Mouse (Mus musculus) heart, embryonic 15.5 days (tissue): ENCODE results near the gene Med4. TPM values are rescaled to one million over a fixed set of nuclear protein-coding genes. Genes with fewer than 3 reads are reported as not detected.
A peak's percentile ranks its signal among the peaks of the same experiment; 100 is the strongest.

ENCODE experiments used
- ATAC-seq: fragments of 200-750 bp; cut with Nextera tagmentation; replicated peaks from 2 replicates; pipeline ENCODE4 v1.8.0; 2017; ENCODE audit warnings: low read depth, moderate TSS enrichment; ENCODE audit not compliant: insufficient number of reproducible peaks, insufficient read depth, low FRiP score
- H3K27ac ChIP-seq: fragments of 300-500 bp; sonication (generic); 2 replicates; pipeline ENCODE4 v1.5.1; 2015; ENCODE audit warnings: mild to moderate bottlenecking, inconsistent platforms
- H3K27me3 ChIP-seq: fragments of 300-500 bp; sonication (generic); 2 replicates; pipeline ENCODE4 v1.6.1; 2015; ENCODE audit warnings: inconsistent platforms
- H3K36me3 ChIP-seq: fragments of 300-500 bp; sonication (generic); 2 replicates; pipeline ENCODE4 v1.6.1; 2015; ENCODE audit warnings: mild to moderate bottlenecking, inconsistent platforms
- H3K4me1 ChIP-seq: fragments of 300-500 bp; sonication (generic); replicated peaks from 2 replicates; pipeline ENCODE4 v1.6.1; 2015; ENCODE audit warnings: inconsistent platforms
- H3K4me2 ChIP-seq: fragments of 300-500 bp; sonication (generic); 2 replicates; pipeline ENCODE4 v1.6.1; 2015; ENCODE audit warnings: inconsistent platforms, mild to moderate bottlenecking, moderate library complexity
- H3K4me3 ChIP-seq: fragments of 300-500 bp; sonication (generic); 2 replicates; pipeline ENCODE4 v1.5.1; 2015; ENCODE audit warnings: mild to moderate bottlenecking, inconsistent platforms
- H3K9ac ChIP-seq: fragments of 300-500 bp; sonication (generic); 2 replicates; pipeline ENCODE4 v1.6.1; 2015; ENCODE audit warnings: mild to moderate bottlenecking, inconsistent platforms
- H3K9me3 ChIP-seq: fragments of 300-500 bp; sonication (generic); replicated peaks from 2 replicates; pipeline ENCODE4 v1.6.1; 2016; ENCODE audit warnings: inconsistent platforms
- WGBS: fragments of 180-500 bp; shearing (Covaris S2); methylation state at CpG from one replicate; pipeline ENCODE4 v1.1.7; 2015; ENCODE audit warnings: mixed read lengths; 5-methylcytosine and 5-hydroxymethylcytosine counted together
- polyA plus RNA-seq: library from polyadenylated mRNA; unstranded; fragments of >200 nt; fragmentation: Nextera tagmentation; extraction: Ambion mirVana; gene quantifications from 2 replicates; pipeline ENCODE4 v1.2.1, GENCODE M21; 2015

The Med4 gene
- 48.4 and 51.6 TPM in 2 replicates for polyA plus RNA-seq

DNA sequence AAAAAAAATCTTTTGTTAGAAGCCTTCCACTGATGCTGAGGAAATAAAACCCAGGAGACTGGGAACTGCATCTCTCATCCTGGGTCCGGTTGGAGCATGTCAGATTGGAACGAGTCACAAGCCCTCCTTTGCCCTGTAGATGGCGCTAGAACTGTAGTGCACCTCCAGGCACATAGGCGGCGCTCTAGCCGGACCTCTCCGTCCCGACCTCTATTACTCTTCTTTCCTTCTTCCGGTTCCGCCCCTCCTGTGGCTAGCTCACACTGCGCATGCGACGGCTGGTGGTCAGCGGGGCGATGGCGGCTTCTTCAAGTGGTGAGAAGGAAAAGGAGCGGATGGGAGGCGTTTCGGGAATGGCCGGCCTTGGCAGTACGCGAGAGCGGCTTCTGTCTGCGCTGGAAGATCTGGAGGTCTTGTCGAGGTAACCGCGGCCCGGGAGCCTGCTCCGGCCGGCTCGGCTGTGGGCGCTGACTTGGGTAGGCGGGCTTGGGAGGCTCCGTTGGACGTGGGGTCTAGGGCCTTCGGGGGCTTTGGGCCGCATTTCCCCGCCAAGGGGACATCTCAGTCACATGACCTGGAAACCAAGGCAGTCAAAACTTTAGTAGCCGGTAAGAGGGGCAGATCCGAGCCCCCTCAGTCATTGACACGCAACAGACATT, at the start of gene Med4:
Gene Med4, plus strand, starts transcription at position 261 of the 659 bp plus-strand sequence.
- no peaks in the 10 kb centered on the region for H3K9me3 ChIP-seq
- H3K4me2 ChIP-seq: peak within 1 kb of the TSS; percentile 88
- peak within 1 kb of the TSS; percentile 80 for H3K9ac ChIP-seq
- WGBS: under 1% methylated on average over 41 of the region's 41 CpGs
- H3K27ac ChIP-seq: peak within 1 kb of the TSS; percentile 17; the same call in 1 of the 2 replicates
- H3K4me1 ChIP-seq: peaks cover 17% of the 10 kb centered on the region
- peaks cover 7% of the 10 kb centered on the region for H3K36me3 ChIP-seq
- no peaks in the 10 kb centered on the region for H3K27me3 ChIP-seq
- H3K4me3 ChIP-seq: peak within 1 kb of the TSS; percentile 72
- ATAC-seq: peak; percentile 88

DNA sequence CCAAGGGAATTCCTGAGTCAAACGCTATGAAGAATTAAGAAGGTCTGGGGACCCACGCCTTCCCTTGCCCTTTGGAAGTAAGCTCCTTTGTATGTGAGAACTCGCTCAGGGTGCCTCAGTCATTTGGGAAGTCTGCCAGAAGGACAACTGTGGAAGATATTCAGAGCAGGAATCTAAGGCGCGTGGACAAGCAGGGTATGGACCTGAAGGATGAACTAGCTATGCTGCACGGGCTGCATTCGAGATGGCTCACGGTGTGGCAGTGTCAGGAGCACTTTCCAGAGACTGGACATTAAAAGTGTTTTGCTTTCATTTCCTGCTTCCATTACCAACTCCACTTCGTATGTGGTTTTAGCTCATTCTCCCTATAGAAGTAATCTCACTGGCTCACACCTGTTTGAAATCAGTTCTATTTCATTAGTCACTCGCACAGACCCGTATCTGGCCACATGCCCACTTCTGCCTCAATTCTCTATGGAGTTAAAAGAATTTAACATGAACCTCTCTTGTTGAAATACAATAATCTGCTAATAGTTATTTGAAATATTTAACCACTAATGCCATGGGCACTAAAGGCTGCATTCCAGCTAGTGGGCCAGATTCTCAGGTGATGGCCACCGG, 49.2 kb upstream of the Med4 start:
- WGBS: 68% methylated on average over 12 of the region's 12 CpGs
- Histone ChIP-seq H3K27me3 (no peaks in the 10 kb centered on the region), H3K9me3 (no peaks in the 10 kb centered on the region), H3K9ac (no peak overlapping the region), H3K27ac (no peak overlapping the region), H3K4me2 (no peak overlapping the region), H3K36me3 (no peaks in the 10 kb centered on the region), H3K4me3 (no peak overlapping the region), H3K4me1 (0 out of 2 replicates have a peak, but pooled peaks cover 3% of the 10 kb centered on the region)
- no peak for ATAC-seq

DNA sequence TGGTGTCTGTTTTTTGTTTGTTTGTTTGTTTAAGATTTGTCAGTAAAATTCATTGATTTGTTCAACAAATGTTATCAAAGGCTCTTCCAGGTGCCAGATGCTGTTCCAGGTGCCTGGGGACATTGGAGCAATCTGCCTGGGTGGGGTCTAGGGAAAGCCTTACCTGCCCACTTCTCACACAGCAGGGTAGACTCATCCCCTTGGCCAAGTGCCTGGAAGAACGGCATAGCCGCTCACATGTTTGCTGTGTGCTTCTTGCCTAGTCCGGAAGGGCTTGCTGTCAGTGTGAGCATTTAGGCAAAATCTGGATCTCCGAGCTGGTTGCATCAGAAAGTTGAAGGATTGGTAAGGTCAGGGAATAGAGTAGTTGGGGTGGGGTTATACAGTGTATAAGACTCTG, 47.6 kb upstream of the Med4 start:
- H3K4me3 ChIP-seq: no peak overlapping the region
- no peaks in the 10 kb centered on the region for H3K9me3 ChIP-seq
- no peaks in the 10 kb centered on the region for H3K27me3 ChIP-seq
- H3K4me2 ChIP-seq: no peak overlapping the region
- no peak overlapping the region for H3K9ac ChIP-seq
- 0 out of 2 replicates have a peak, but pooled peaks cover 3% of the 10 kb centered on the region for H3K4me1 ChIP-seq
- 78% methylated on average over 4 of the region's 4 CpGs for WGBS
- H3K36me3 ChIP-seq: no peaks in the 10 kb centered on the region
- H3K27ac ChIP-seq: no peak overlapping the region
- ATAC-seq: no peak

DNA sequence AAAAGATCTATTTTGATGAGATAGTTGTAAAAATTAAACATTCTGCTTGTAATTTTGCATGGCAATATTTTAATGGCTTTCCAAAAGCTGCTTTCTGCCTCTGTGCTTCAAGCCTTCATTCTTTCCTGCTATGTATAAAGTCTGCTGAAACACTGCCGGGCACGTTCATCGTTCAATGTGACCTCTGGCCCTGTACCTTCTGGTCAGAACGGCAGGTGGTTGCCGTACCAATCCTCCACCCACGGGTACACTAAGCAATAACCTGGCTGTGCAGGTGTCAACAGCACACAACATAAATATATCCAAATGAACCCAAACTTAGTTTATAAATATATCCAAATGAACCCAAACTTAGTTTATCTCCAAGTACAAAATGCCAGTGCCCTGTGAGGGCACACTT, 42.1 kb upstream of the Med4 start:
- Histone ChIP-seq H3K4me2 (no peak overlapping the region), H3K4me1 (no peaks in the 10 kb centered on the region), H3K27ac (no peak overlapping the region), H3K9me3 (no peaks in the 10 kb centered on the region), H3K36me3 (no peaks in the 10 kb centered on the region), H3K4me3 (no peak overlapping the region), H3K27me3 (no peaks in the 10 kb centered on the region), H3K9ac (no peak overlapping the region)
- 76% methylated on average over 6 of the region's 6 CpGs for WGBS
- no peak for ATAC-seq

DNA sequence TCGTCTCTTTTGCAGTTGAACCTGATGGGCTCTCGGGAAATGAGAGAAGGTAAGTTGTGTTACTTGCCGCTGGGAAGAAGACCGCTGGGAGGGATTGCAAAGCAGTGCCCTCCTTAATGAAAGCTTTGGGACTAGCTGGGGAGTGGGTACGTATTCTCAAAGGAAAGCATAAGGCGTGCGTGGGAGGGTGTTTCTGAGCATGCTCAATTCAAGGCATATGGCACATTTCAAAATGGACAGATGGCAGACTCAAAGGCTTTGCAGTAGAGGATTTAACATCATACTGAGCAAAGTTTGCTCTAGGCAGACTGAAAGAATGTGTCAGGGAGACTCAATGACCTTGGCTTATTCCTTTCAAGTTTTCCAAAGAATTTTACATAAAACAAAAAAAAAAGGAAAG, 40.3 kb upstream of the Med4 start:
- Histone ChIP-seq H3K4me1 (peaks cover 6% of the 10 kb centered on the region), H3K9ac (no peak overlapping the region), H3K27me3 (no peaks in the 10 kb centered on the region), H3K4me3 (no peak overlapping the region), H3K4me2 (no peak overlapping the region), H3K27ac (no peak overlapping the region), H3K9me3 (no peaks in the 10 kb centered on the region), H3K36me3 (no peaks in the 10 kb centered on the region)
- ATAC-seq: no peak
- WGBS: 80% methylated on average over 7 of the region's 7 CpGs

DNA sequence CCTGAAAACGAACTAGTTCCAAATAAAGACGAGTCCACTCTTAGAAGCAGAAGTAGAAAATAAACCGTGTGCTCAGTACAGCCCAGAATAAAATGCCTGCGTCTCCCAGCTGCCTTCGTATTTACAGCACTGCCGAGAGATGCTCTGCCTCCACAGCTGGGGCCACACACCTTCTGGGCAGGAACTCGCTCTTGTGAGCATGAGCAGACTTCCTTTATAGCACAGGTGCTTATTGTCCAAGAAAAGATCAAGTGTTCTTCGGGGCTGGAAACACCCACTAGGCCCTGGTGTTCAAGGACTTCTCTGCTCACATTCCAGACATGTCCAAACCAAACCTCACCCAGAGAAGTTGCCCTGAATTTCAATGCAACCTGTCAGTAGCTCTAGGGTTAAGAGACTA, 39.2 kb upstream of the Med4 start:
- no peak for ATAC-seq
- no peak overlapping the region for H3K9ac ChIP-seq
- WGBS: 61% methylated on average over 8 of the region's 8 CpGs
- no peak overlapping the region for H3K4me3 ChIP-seq
- H3K27me3 ChIP-seq: no peaks in the 10 kb centered on the region
- H3K27ac ChIP-seq: no peak overlapping the region
- H3K9me3 ChIP-seq: no peaks in the 10 kb centered on the region
- no peak overlapping the region for H3K4me2 ChIP-seq
- H3K36me3 ChIP-seq: no peaks in the 10 kb centered on the region
- peaks cover 15% of the 10 kb centered on the region for H3K4me1 ChIP-seq

DNA sequence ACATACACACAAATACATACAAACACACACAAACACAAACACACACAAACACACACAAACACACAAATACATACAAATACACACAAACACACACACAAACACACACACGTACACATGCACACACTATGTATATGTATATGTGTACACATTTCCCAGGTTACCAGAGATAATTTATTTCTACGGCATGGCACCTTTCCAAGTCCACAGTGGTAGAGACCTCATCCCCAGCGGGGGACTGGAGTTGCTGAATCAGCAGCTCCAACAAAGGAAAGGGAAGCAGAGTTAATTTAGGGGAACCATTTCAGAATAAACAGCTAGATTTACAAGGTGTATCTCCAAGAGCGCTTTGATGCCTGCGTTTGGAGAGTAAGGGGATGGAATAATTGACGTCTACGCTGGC, 37.6 kb upstream of the Med4 start:
- no peak overlapping the region for H3K27ac ChIP-seq
- H3K4me3 ChIP-seq: no peak overlapping the region
- 68% methylated on average over 7 of the region's 7 CpGs for WGBS
- peaks cover 15% of the 10 kb centered on the region for H3K4me1 ChIP-seq
- H3K4me2 ChIP-seq: no peak overlapping the region
- H3K27me3 ChIP-seq: no peaks in the 10 kb centered on the region
- ATAC-seq: no peak
- H3K36me3 ChIP-seq: no peaks in the 10 kb centered on the region
- H3K9me3 ChIP-seq: no peaks in the 10 kb centered on the region
- H3K9ac ChIP-seq: no peak overlapping the region

DNA sequence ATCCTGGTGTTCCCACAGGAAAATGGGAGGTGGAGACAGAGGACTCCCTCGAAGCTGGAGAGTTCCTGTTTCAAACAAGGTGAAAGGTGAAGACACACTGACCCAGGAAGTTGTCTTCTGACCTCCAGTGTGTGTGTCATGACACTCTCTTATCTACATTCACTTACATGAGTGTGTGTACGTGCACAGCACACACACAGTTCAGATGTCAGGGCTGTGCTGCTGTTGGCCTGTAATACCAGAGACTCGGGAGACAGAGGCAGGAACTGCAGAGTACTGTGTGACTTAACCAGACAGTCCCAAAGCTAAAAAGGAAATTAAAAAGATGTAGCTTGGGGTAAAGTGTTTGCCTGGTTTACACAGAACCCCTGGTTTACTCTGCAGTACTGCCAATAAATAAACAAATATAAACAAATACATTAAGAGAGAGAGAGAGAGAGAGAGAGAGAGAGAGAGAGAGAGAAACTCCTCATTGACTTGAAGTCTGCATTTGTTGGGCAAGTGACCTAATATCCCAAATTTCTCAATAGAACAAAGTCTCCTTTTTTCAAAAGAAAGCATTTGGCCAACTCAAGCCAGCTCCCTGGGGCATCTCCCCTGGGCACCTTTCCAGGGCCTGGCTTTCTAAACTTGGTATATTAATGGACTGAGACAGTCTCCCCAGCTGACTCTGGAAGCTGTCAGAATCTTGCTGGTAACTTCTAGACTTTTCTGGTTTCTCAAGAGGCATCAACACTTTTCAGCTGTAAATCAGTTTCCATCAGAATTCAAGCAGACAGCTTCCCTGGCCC, 36.0 kb upstream of the Med4 start:
- 38% methylated on average over 3 of the region's 3 CpGs for WGBS
- Histone ChIP-seq H3K9ac (no peak overlapping the region), H3K36me3 (no peaks in the 10 kb centered on the region), H3K4me2 (0 out of 2 replicates have a peak overlapping the region, but pooled peaks have one; percentile 19), H3K27me3 (no peaks in the 10 kb centered on the region), H3K27ac (peak overlapping the region; percentile 49), H3K4me3 (no peak overlapping the region), H3K9me3 (no peaks in the 10 kb centered on the region), H3K4me1 (peaks cover 15% of the 10 kb centered on the region)
- ATAC-seq: no peak

DNA sequence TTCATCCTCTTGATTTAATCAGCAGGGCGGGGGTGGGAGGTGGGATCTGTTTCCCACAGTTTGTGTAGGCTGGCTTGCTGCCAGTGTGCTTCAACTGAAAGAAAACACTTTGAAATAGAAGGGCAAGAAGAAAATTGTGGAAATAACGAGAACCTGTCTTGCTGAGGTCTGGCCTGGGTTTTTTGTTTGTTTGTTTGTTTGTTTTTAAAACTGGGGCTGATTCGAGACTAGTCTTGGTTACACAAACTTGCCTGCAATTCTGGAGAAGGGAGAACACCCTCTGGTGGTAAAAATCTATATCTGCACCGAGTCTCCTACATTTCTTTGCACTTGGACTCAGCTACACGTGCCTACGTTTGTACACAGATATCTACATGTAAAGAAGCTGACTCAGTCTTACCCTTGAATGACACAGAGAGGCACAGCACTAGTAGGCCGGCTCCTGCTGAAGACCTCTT, 35.2 kb upstream of the Med4 start:
- Histone ChIP-seq H3K36me3 (no peaks in the 10 kb centered on the region), H3K4me3 (no peak overlapping the region; the same call in 1 of the 2 replicates), H3K9ac (no peak overlapping the region), H3K4me2 (peak overlapping the region; percentile 19; the same call in 1 of the 2 replicates), H3K4me1 (peaks cover 15% of the 10 kb centered on the region), H3K27me3 (no peaks in the 10 kb centered on the region), H3K9me3 (no peaks in the 10 kb centered on the region), H3K27ac (peak overlapping the region; percentile 49)
- no peak for ATAC-seq
- WGBS: 12% methylated on average over 7 of the region's 7 CpGs

DNA sequence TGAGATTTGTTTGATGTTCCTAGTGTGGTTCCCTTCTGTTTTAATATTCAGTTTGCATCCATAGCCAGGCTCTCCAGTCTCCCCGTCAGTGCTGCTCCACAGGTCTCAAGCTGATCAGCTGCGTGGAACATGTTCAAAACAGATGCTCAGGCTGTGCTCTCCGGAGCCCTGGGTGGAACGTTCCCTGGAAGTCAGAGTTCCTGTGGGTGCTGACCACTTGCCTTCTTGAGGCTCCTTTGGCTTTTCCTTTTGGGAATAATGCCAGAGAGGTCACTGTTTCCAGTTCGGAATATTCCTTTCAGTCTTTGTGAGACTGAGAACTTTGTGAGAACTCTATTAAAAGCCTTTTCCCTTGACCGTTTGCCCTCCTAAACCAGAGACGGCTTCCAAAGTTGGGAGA, 34.3 kb upstream of the Med4 start:
- H3K27me3 ChIP-seq: no peaks in the 10 kb centered on the region
- peaks cover 15% of the 10 kb centered on the region for H3K4me1 ChIP-seq
- H3K9me3 ChIP-seq: no peaks in the 10 kb centered on the region
- ATAC-seq: no peak
- H3K36me3 ChIP-seq: no peaks in the 10 kb centered on the region
- no peak overlapping the region for H3K9ac ChIP-seq
- no peak overlapping the region for H3K4me2 ChIP-seq
- no peak overlapping the region for H3K4me3 ChIP-seq
- H3K27ac ChIP-seq: no peak overlapping the region
- whole genome bisulfite sequencing: 58% methylated on average over 7 of the region's 7 CpGs

DNA sequence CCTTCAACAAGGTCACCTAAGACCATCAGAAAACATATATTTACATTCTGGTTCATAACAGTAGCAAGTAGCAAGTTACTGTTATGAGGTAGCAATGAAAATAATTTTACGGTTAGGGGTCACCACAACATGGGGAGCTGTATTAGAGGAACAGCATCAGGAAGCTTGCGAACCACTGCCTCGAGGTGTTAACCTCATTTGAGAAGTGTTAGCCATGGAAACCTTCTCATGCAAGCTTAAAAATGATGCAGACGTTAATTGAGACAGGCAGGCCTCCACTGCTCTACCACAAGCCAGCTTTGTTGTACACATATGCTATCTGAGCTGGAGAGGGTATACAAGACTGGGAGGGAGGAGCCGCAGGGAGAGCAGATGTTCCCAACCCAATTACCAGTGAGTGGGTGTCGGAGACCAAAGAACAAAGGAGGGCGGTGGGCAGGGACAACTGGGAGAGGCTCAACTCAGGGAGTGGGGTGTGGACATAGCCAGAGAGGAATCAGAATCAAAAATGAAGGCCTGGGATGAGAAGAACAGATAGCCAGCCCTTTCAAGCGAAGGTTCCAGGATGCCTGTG, 33.4 kb upstream of the Med4 start:
- Histone ChIP-seq H3K4me3 (no peak overlapping the region), H3K4me2 (no peak overlapping the region), H3K27ac (no peak overlapping the region), H3K27me3 (no peaks in the 10 kb centered on the region), H3K9me3 (no peaks in the 10 kb centered on the region), H3K36me3 (no peaks in the 10 kb centered on the region), H3K9ac (no peak overlapping the region), H3K4me1 (peaks cover 15% of the 10 kb centered on the region)
- no peak for ATAC-seq
- WGBS: 83% methylated on average over 8 of the region's 8 CpGs
